Mouse (Mus musculus) stomach, postnatal 0 days (tissue): ENCODE measurements at regions not wholly inside any gene's neighbourhood (a gene's known extent, or its start where the extent isn't known, plus 50 kb on each side); places are given as distances from the start of the nearest gene placed in this dataset.

Source experiments
- CTCF ChIP-seq: IDR thresholded peaks from 2 replicates; pipeline ENCODE4 v1.5.1; 2016; ENCODE audit warnings: antibody characterized with exemption, low read depth, mild to moderate bottlenecking, moderate library complexity
- EP300 ChIP-seq: optimal IDR thresholded peaks from 2 replicates; pipeline ENCODE3; 2016; ENCODE audit warnings: antibody characterized with exemption

DNA sequence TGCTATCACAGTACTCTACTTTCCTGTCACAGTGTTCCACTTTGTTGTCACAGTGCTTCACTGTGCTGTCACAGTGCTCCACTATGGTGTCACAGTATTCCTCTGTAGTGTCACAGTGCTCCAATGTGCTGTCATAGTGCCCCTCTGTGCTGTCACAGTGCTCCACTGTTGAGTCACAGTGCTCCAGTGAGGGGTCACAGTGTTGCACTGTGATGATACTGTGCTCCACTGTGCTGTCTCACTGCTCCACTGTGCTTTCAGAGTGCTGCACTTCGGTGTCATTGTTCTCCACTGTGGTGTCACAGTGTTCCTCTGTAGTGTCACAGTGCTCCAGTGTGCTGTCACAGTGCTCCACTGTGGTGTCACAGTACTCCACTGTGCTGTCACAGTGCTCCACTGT, 75.0 kb upstream of the Trpm1 start:
- TF ChIP-seq CTCF (no peak), EP300 (no peak)
